22 mouse cellular contexts compared by ENCODE assay signal in the genomic region with DNA sequence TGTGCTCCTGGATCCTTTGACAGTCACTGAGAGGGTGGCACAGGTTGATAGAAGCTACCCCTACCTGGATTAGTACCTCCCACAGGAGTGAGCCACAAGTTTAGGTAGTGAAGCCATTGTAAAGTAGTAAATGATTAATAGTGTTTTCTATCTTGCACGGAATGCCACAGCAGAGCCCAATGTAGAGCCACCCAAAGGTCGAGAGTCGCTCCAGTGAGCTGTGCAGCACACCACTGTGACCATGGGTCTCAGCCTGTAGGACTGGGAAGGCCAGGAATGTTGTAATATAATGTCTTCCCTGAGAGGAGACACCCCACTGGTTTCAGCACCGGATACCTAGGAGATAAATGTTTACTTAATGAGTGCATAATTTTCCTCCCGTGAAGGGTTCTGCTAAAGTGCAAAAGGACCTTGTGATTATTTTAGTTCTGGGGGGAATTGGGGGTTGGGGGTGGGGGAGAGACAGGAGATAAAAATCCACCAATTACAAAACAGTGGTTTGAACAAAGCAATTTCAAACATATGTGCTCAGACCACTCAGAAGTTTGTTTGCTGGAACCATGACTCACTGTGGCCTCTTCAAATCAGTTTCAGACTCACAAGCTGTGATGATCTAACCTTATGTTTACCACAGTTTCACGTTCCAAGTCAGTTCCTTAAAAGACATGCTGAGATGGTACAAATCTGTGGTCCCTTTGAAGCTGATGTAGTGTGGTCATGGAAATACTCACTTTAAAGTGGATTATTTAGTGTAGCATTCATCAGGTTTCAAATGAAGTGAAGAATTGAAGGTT. TPM values are rescaled to one million over a fixed set of nuclear protein-coding genes. Genes with fewer than 3 reads are reported as not detected.
DNase-seq lines count a peak whose midpoint lies in the region; ATAC-seq and TF ChIP-seq lines count a peak whose summit lies in the region.
"Had no signal": no experiment of that assay in that cellular context is flagged by ENCODE, and none has a peak within 500 bp of the region (broad histone marks: within the 10 kb centered on the region; RNA-seq: fewer than 3 reads in every experiment).

No protein-coding gene starts in this region.

- H3K27ac ChIP-seq in kidney, adult 2 months (ENCODE audit: insufficient read depth, low read depth, low read length), result no peak overlapping the region
- H3K27ac ChIP-seq in kidney, embryonic 15.5 days, result peak overlapping the region; percentile 29; the same call in 1 of the 2 replicates
- peak overlapping the region; percentile 44 for H3K27ac ChIP-seq in macrophage
- no peak overlapping the region for H3K27ac ChIP-seq in layer of hippocampus, adult 2 months
- H3K27ac ChIP-seq: hindbrain, embryonic 13.5 days; limb, embryonic 10.5 days; midbrain, embryonic 10.5 days had no signal

- TF ChIP-seq POLR2A in kidney, adult 2 months (IDR thresholded peaks at IDR 0.05; ENCODE audit: low read depth, low read length), result no peak

- H3K4me3 ChIP-seq in kidney, adult 2 months (ENCODE audit: insufficient read depth, low read depth, low read length), result no peak overlapping the region
- no peak overlapping the region for H3K4me3 ChIP-seq in kidney, embryonic 15.5 days (replicated peaks)
- H3K4me3 ChIP-seq in macrophage (ENCODE audit: inconsistent target), result no peak overlapping the region
- no peak overlapping the region for H3K4me3 ChIP-seq in layer of hippocampus, adult 2 months
- H3K4me3 ChIP-seq: heart, embryonic 12.5 days; hindbrain, embryonic 13.5 days; limb, embryonic 10.5 days; midbrain, embryonic 10.5 days had no signal

- H3K9me3 ChIP-seq in kidney, embryonic 15.5 days (replicated peaks), result no peaks in the 10 kb centered on the region
- H3K9me3 ChIP-seq: limb, embryonic 10.5 days had no signal

- 44% methylated on average over 6 of the region's 6 CpGs for WGBS in kidney, adult 2 months
- 52% methylated on average over 6 of the region's 6 CpGs for WGBS in kidney, embryonic 15.5 days
- 79% methylated on average over 6 of the region's 6 CpGs for WGBS in macrophage (ENCODE audit: missing documents)

- no peaks in the 10 kb centered on the region for H3K79me2 ChIP-seq in macrophage (ENCODE audit: inconsistent target)

- no peaks in the 10 kb centered on the region; the same call in 1 of the 2 replicates for H3K4me1 ChIP-seq in kidney, adult 2 months (ENCODE audit: control insufficient read depth, insufficient read depth, low read length)
- H3K4me1 ChIP-seq in kidney, embryonic 15.5 days, result no peaks in the 10 kb centered on the region
- H3K4me1 ChIP-seq: heart, embryonic 12.5 days; hindbrain, embryonic 13.5 days; limb, embryonic 10.5 days; midbrain, embryonic 10.5 days had no signal

- peak; percentile 21 for DNase-seq in kidney, adult 2 months
- no peak for DNase-seq in kidney, adult 9 months
- peak; percentile 17 for DNase-seq in Muller cell, postnatal 12 days (ENCODE audit: inconsistent ontology term)
- no peak for DNase-seq in frontal cortex, postnatal 14 days (ENCODE audit: low spot score in 2 of 2)
- DNase-seq in layer of hippocampus, adult 2 months (ENCODE audit: low spot score in 2 of 2), result no peak
- no peak for DNase-seq in cerebellum, adult 11 months
- DNase-seq: adrenal gland, postnatal 36 days; cerebellum, adult 2 months; cerebellum, postnatal 36 days; lung, embryonic 14.5 days; lung, postnatal 4 days; right cerebral cortex, postnatal 4 days; thymus, postnatal 14 days had no signal

- no peak for TF ChIP-seq CTCF in kidney, adult 2 months (conservative IDR thresholded peaks at IDR 0.05; ENCODE audit: insufficient read depth, insufficient read length, low read depth, low read length)
- no peak for TF ChIP-seq CTCF in layer of hippocampus, adult 2 months (conservative IDR thresholded peaks at IDR 0.05)

- no peak overlapping the region for H3K9ac ChIP-seq in kidney, embryonic 15.5 days
- H3K9ac ChIP-seq: heart, embryonic 12.5 days; hindbrain, embryonic 13.5 days; lung, embryonic 14.5 days had no signal

- no peaks in the 10 kb centered on the region for H3K27me3 ChIP-seq in kidney, adult 2 months (replicated peaks; ENCODE audit: control insufficient read depth, insufficient read depth, low read length)
- no peaks in the 10 kb centered on the region for H3K27me3 ChIP-seq in kidney, embryonic 15.5 days
- H3K27me3 ChIP-seq: heart, embryonic 12.5 days; hindbrain, embryonic 13.5 days had no signal

- ATAC-seq in kidney, embryonic 15.5 days (replicated peaks; ENCODE audit: low FRiP score), result peak; percentile 98
- ATAC-seq: CD4-positive, CD25-positive, alpha-beta regulatory T cell, adult 4 months; forebrain, embryonic 16.5 days; inflammation-experienced regulatory T-cells, adult 6 months had no signal

- peaks cover 3% of the 10 kb centered on the region for H3K36me3 ChIP-seq in kidney, adult 2 months (ENCODE audit: control insufficient read depth, insufficient read depth, low read length)
- peaks cover 88% of the 10 kb centered on the region for H3K36me3 ChIP-seq in kidney, embryonic 15.5 days
- peaks cover 10% of the 10 kb centered on the region; the same call in 1 of the 2 replicates for H3K36me3 ChIP-seq in macrophage (ENCODE audit: inconsistent target)

- no peak overlapping the region for H3K4me2 ChIP-seq in kidney, embryonic 15.5 days
- H3K4me2 ChIP-seq: heart, embryonic 12.5 days; hindbrain, embryonic 13.5 days; lung, embryonic 14.5 days had no signal

RNA-seq across cellular contexts. Expression of a gene that starts 40.8 kb away (rescaled TPM):
- polyA plus RNA-seq in kidney, adult 2 months (2012; rRNA removed), result 8.2 and 11.1 TPM in 2 replicates
- 74.0 and 74.7 TPM in 2 replicates for polyA plus RNA-seq in kidney, embryonic 15.5 days (2015; fragmentation: Nextera tagmentation; extraction: Ambion mirVana)
- total RNA-seq in macrophage (2018; cell fraction: chromatin; rRNA removed), result 10 to 100 TPM in 6 of 26 experiments, 1 to 10 TPM in 16, under 1 TPM in 3, not detected in 1; 0.48 to 14.2 (median 6.7) TPM
- total RNA-seq in macrophage (2018; cell fraction: cytosol; rRNA removed), result 10 to 100 TPM in 25 of 26 experiments, 1 to 10 TPM in 1; 9.9 to 18.5 (median 13.6) TPM
- total RNA-seq in macrophage (2018; cell fraction: nucleus; rRNA removed), result 10 to 100 TPM in 4 of 26 experiments, 1 to 10 TPM in 22; 2.2 to 18.7 (median 5.1) TPM
- 9.7 to 40.5 TPM (median 19.4 TPM) in 3 replicates for polyA plus RNA-seq in macrophage (2018)
- 10 to 100 TPM; 10.2 to 10.4 TPM for total RNA-seq in layer of hippocampus, adult 2 months (2021)

Comparison
In these comparisons a context has a peak if more than half of its experiments do, and no peak if none do; other contexts are left out.
1. DNase-seq: peak in kidney, adult 2 months (single experiment) and Muller cell, postnatal 12 days (single experiment); none in kidney, adult 9 months (single experiment), frontal cortex, postnatal 14 days (0 of 2), layer of hippocampus, adult 2 months (0 of 2) and cerebellum, adult 11 months (single experiment).
2. H3K27ac ChIP-seq: peak in kidney, embryonic 15.5 days (single experiment) and macrophage (single experiment); none in kidney, adult 2 months (single experiment) and layer of hippocampus, adult 2 months (single experiment).